Mouse (Mus musculus): Measurements from ENCODE around the gene Tgfbr1. TPM values are rescaled to one million over a fixed set of nuclear protein-coding genes. Genes with fewer than 3 reads are reported as not detected.
A peak's percentile ranks its signal among the peaks of the same experiment; 100 is the strongest.

Tgfbr1 gene
- polyA plus RNA-seq, 1 experiment from 2014 or later, result 27.6 TPM

DNA sequence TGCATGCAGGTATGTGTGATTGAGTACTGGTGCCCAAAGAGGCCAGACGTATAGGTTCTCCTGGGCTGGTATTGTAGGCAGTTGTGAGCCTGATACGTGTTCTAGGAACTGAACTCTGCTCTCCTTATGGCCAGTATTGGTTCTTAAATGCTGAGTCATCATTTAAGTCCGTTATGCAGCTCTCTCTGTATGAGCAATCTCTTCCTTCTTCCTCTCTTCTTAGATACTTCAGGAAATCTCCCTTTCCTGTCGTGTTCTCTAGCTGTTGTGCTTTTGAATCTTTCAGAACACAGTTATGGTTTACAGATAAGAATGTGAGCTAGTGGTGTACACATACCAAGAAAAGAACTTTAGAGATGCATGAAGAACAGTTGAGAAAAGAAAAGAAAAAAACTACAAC is 47.3 kb downstream of the Tgfbr1 start:
- 89% methylated on average over 4 of the region's 4 CpGs for WGBS
- Histone ChIP-seq H3K4me3 (no peak overlapping the region), H3K36me3 (peaks cover 7% of the 10 kb centered on the region), H3K27me3 (no peaks in the 10 kb centered on the region), H3K4me1 (replicated peaks) (no peaks in the 10 kb centered on the region), H3K9ac (no peak overlapping the region), H3K27ac (replicated peaks) (no peak overlapping the region), H3K4me2 (no peak overlapping the region), H3K9me3 (no peaks in the 10 kb centered on the region)
- no peak for ATAC-seq (ENCODE audit: low FRiP score, low read depth)

DNA sequence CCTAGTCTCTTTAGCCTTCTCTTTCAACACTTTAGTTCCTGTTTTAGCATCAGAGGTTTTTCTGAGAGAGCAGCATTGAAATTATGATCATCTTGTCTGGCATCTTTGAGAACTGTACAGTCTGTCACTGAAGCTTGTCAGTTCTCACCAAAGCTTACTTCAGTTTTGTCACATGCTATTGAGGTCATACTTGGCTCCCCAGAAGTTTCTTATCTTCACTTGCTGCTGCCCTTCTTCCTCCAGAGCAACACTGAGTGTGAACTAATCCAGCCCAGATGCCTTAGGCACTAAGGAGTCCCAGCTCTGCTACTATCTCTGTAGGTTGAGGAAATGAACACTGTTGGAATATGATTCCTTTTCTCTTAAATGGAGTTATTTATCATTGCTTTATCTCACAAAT is 49.2 kb downstream of the Tgfbr1 start:
- no peak overlapping the region for H3K4me3 ChIP-seq
- H3K27ac ChIP-seq (replicated peaks), result no peak overlapping the region
- H3K4me1 ChIP-seq (replicated peaks), result no peaks in the 10 kb centered on the region
- peaks cover 6% of the 10 kb centered on the region for H3K36me3 ChIP-seq
- no peak for ATAC-seq (ENCODE audit: low FRiP score, low read depth)
- H3K9me3 ChIP-seq, result no peaks in the 10 kb centered on the region
- H3K27me3 ChIP-seq, result no peaks in the 10 kb centered on the region
- H3K4me2 ChIP-seq, result no peak overlapping the region
- no peak overlapping the region for H3K9ac ChIP-seq

DNA sequence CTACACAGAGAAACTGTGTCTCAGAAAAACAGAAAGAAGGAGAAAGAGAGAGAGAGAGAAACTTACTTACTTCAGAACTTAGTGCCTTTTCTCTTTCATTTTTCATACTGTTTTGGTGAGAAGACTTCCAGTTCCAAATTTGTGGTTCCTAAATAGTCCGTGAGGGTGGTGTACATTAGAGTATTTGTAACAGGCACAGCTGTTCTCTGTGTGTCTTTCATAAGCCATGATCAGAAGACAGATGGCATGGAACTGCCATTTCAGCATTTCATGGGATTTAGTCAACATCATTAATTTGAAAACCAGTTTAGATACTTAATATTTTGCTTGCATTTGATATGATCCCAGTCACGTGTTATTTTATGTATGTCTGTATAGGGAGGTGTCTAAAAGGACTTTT is 51.5 kb downstream of the Tgfbr1 start:
- WGBS, result 85% methylated on average over 2 of the region's 2 CpGs
- ATAC-seq (ENCODE audit: low FRiP score, low read depth), result no peak

DNA sequence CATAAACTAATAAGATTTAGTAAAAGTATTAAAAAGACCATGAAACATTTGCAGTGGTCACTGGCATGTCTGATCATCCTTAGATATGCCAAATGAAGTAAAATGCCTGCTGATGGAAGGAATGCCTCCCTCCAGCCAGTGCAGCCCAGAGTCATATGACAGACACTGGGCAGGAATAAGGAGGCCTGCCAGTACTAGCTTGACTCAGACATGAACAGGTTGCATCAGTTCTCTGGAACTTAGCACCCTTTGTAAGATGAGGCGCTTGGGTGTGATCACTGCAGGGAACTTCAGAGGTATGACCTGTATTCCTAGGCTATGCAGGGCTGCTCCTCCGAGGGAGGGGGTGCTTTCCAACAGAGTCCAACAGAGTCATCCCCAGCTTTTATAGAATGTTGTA is 54.1 kb downstream of the Tgfbr1 start:
- no peak overlapping the region for H3K4me2 ChIP-seq
- H3K9ac ChIP-seq, result no peak overlapping the region
- H3K27me3 ChIP-seq, result no peaks in the 10 kb centered on the region
- H3K27ac ChIP-seq (replicated peaks), result no peak overlapping the region
- peaks cover 22% of the 10 kb centered on the region for H3K36me3 ChIP-seq
- H3K4me1 ChIP-seq (replicated peaks), result no peaks in the 10 kb centered on the region
- ATAC-seq (ENCODE audit: low FRiP score, low read depth), result no peak
- H3K9me3 ChIP-seq, result no peaks in the 10 kb centered on the region
- no peak overlapping the region for H3K4me3 ChIP-seq
- 94% methylated on average over 2 of the region's 2 CpGs for WGBS

More for the DNA sequence above, 51.5 kb downstream of the Tgfbr1 start:
- Histone ChIP-seq H3K36me3 (peaks cover 8% of the 10 kb centered on the region), H3K4me3 (no peak overlapping the region), H3K4me2 (no peak overlapping the region), H3K27ac (replicated peaks) (no peak overlapping the region), H3K9ac (no peak overlapping the region), H3K9me3 (no peaks in the 10 kb centered on the region), H3K27me3 (no peaks in the 10 kb centered on the region), H3K4me1 (replicated peaks) (no peaks in the 10 kb centered on the region)

DNA sequence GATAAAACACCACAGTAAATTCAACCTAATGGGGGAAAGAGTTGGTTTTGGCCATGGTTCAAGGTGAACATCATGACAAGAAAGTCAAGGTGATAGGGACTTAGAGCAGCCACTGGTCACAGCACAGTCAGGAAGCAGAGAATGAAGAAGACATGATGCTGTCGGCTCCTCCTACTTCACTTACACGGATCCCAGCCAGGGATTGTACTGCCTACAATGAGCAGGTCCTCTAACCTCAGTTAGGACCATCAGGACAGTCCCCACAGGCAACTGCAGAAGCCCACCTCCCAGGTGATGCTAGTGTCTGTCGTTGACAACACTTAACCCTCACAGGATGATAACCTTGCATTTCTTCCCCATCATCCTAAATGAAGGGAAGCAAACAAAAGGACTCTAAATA is 64.8 kb downstream of the Tgfbr1 start:
- Histone ChIP-seq H3K9me3 (no peaks in the 10 kb centered on the region), H3K4me3 (no peak overlapping the region), H3K36me3 (no peaks in the 10 kb centered on the region), H3K9ac (no peak overlapping the region), H3K27ac (replicated peaks) (no peak overlapping the region), H3K27me3 (no peaks in the 10 kb centered on the region), H3K4me2 (no peak overlapping the region), H3K4me1 (replicated peaks) (peaks cover 5% of the 10 kb centered on the region; the same call in 1 of the 2 replicates)
- WGBS, result 78% methylated on average over 3 of the region's 3 CpGs
- ATAC-seq (ENCODE audit: low FRiP score, low read depth), result no peak

DNA sequence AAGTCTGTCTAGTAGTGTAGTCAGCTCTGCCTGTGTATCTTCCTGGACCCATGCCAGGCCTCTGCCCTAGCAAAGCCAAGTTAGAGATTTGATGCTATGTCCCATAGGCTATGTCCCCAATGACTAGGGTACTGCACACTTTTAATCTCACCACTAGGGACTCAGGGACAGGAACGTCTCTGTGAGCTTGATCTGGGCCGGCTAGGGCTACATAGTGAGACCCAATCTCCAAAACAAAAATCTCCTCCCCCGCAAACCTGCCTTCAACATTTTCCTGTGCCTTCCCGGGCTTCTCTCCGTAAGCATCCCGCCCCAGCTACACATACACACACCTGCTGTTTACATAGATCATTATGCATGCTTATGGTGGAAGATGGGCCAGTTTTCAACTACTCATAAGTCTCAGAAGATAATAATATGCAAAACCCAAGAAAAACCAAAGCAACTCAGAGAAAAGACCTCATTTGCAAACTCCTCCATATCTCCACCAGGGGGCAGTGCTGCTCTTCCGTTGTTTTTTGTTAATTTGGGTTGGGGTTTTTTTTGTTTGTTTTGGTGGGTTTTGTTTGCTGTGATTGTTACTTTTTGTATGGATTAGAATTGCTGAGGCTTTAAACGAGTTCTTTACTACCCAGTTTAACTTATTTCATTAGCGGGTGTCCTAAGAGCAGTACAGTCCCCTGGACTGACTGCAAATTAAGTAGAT is 66.4 kb downstream of the Tgfbr1 start:
- Histone ChIP-seq H3K4me2 (no peak overlapping the region), H3K27ac (replicated peaks) (no peak overlapping the region), H3K36me3 (no peaks in the 10 kb centered on the region), H3K4me3 (no peak overlapping the region), H3K9me3 (no peaks in the 10 kb centered on the region), H3K4me1 (replicated peaks) (peaks cover 12% of the 10 kb centered on the region; the same call in 1 of the 2 replicates), H3K27me3 (no peaks in the 10 kb centered on the region), H3K9ac (no peak overlapping the region)
- WGBS, result 25% methylated on average over 9 of the region's 9 CpGs
- peak; percentile 62 for ATAC-seq (ENCODE audit: low FRiP score, low read depth)

DNA sequence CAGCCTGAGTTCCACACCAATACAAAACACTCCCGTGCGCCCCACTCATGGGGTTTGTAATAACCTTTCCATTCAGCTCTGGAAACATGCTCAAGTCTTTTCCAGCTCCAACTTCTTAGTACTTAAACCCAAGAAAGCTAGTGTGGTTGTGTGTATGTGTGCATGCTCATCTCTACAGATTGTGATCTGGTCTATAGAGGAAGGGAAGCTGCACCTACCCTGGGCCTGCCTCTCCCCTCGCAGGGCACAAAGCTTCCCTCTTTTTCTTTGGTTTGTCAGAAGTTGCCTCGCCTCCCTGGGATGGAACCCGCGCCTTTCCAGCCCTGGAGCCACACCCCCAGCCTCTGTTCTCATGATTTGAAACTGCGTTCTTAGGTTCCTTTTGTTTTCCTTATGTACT is 67.2 kb downstream of the Tgfbr1 start:
- H3K27me3 ChIP-seq, result no peaks in the 10 kb centered on the region
- no peak overlapping the region for H3K9ac ChIP-seq
- H3K4me1 ChIP-seq (replicated peaks), result peaks cover 18% of the 10 kb centered on the region; the same call in 1 of the 2 replicates
- WGBS, result 31% methylated on average over 7 of the region's 7 CpGs
- no peak overlapping the region for H3K4me3 ChIP-seq
- no peaks in the 10 kb centered on the region for H3K9me3 ChIP-seq
- no peaks in the 10 kb centered on the region for H3K36me3 ChIP-seq
- H3K4me2 ChIP-seq, result no peak overlapping the region
- no peak for ATAC-seq (ENCODE audit: low FRiP score, low read depth)
- no peak overlapping the region for H3K27ac ChIP-seq (replicated peaks)

DNA sequence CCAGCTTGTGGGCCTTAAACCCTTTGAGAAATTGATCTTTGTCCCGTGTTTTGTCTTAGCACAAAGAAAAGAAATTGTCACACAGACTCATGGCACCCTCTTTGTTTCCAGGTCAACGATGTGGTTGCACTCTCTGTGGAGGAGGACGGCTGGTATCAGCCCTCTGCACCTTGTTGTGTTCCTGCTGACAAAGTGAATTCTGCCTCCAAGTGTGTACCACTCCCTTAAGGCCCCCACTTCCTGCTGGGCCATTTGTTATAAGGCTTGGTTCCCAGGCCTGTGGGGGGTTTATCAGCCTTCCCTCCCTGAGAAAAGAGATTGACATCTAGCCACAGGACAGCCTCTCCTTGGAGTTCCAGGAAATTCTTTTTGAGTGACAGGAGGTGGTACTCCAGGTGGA is 69.2 kb downstream of the Tgfbr1 start:
- no peaks in the 10 kb centered on the region for H3K9me3 ChIP-seq
- 13% methylated on average over 3 of the region's 3 CpGs for WGBS
- H3K27ac ChIP-seq (replicated peaks), result no peak overlapping the region
- no peak overlapping the region for H3K9ac ChIP-seq
- ATAC-seq (ENCODE audit: low FRiP score, low read depth), result no peak
- no peaks in the 10 kb centered on the region for H3K36me3 ChIP-seq
- H3K4me2 ChIP-seq, result no peak overlapping the region
- H3K4me1 ChIP-seq (replicated peaks), result peaks cover 18% of the 10 kb centered on the region; the same call in 1 of the 2 replicates
- H3K27me3 ChIP-seq, result no peaks in the 10 kb centered on the region
- no peak overlapping the region for H3K4me3 ChIP-seq

DNA sequence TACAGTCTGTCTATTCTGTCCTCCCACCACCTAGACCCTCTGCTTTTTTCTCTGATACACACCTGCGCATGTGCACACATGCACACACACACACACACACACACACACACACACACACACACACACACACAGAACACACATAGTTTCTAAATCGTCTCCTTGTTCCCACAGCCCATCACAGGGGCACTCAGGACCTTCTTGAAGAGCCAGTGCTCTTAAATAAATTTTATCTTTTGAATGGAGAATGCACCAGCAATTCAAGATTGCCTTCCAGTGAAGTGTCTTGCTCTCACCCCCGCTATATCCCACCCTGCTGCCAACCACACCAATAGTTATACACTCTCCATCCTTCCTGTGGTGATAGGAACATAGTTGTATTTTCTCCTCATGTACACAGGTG is 69.9 kb downstream of the Tgfbr1 start:
- 87% methylated on average over 3 of the region's 3 CpGs for WGBS
- Histone ChIP-seq H3K4me2 (no peak overlapping the region), H3K9ac (no peak overlapping the region), H3K4me1 (replicated peaks) (peaks cover 18% of the 10 kb centered on the region; the same call in 1 of the 2 replicates), H3K27ac (replicated peaks) (no peak overlapping the region), H3K9me3 (no peaks in the 10 kb centered on the region), H3K36me3 (no peaks in the 10 kb centered on the region), H3K27me3 (no peaks in the 10 kb centered on the region), H3K4me3 (no peak overlapping the region)
- no peak for ATAC-seq (ENCODE audit: low FRiP score, low read depth)

DNA sequence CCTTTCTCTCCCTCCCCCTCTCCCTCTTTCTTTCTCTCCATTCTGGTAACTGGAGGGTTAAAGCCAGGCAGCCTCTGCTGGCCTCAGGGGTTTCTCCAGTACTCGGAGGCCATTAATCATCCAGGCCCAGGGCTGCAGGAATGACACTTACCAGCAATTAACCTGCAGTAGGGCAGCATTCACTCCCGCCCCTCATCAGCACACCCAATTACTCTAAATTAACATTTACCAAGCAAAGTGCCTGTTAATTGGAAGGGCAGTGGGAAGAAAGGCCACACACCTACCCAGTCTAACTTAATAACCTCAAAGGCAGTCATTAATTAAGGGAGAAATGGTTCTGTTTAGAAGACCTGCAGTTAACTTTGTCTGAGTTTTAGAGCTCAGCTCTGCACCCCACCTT is 71.4 kb downstream of the Tgfbr1 start:
- H3K4me1 ChIP-seq (replicated peaks), result peaks cover 18% of the 10 kb centered on the region; the same call in 1 of the 2 replicates
- no peak overlapping the region for H3K9ac ChIP-seq
- no peaks in the 10 kb centered on the region for H3K27me3 ChIP-seq
- H3K27ac ChIP-seq (replicated peaks), result no peak overlapping the region
- ATAC-seq (ENCODE audit: low FRiP score, low read depth), result peak; percentile 58
- 16% methylated on average over 2 of the region's 2 CpGs for whole genome bisulfite sequencing
- H3K36me3 ChIP-seq, result no peaks in the 10 kb centered on the region
- H3K9me3 ChIP-seq, result no peaks in the 10 kb centered on the region
- H3K4me2 ChIP-seq, result no peak overlapping the region
- no peak overlapping the region for H3K4me3 ChIP-seq

DNA sequence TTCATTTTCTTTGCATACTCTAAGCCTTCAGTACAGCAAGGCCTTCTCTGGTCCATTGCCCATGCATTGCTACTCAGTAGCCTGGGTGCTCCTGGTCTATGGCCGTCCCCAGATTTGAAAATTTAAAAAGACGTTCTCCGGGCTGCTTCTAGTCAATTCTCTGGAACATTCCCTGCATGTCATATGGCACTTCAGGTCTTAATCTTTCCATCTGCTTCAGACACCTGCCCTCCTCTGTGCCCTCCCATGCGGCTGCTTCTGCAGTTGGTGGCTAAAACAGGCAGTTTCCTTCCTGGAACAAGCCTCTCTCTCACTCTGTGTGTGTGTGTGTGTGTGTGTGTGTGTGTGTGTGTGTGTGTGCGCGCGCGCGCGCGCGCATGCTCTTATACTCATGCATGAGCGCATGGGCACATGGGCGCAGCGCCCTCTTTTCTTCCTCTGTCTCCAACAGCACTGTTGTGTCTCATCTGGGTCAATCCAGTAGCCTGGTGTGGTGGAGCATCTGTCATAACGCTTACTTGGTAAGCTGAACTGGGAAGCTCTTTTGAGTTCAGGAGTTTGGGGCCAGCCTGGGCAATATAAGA is 72.3 kb downstream of the Tgfbr1 start:
- no peak overlapping the region for H3K9ac ChIP-seq
- H3K4me3 ChIP-seq, result no peak overlapping the region
- ATAC-seq (ENCODE audit: low FRiP score, low read depth), result 0 out of 2 replicates have a peak, but pooled peaks have one; percentile 25
- 88% methylated on average over 16 of the region's 16 CpGs for WGBS
- no peak overlapping the region for H3K27ac ChIP-seq (replicated peaks)
- H3K4me2 ChIP-seq, result no peak overlapping the region
- H3K9me3 ChIP-seq, result no peaks in the 10 kb centered on the region
- peaks cover 13% of the 10 kb centered on the region; the same call in 1 of the 2 replicates for H3K4me1 ChIP-seq (replicated peaks)
- H3K36me3 ChIP-seq, result no peaks in the 10 kb centered on the region
- no peaks in the 10 kb centered on the region for H3K27me3 ChIP-seq

DNA sequence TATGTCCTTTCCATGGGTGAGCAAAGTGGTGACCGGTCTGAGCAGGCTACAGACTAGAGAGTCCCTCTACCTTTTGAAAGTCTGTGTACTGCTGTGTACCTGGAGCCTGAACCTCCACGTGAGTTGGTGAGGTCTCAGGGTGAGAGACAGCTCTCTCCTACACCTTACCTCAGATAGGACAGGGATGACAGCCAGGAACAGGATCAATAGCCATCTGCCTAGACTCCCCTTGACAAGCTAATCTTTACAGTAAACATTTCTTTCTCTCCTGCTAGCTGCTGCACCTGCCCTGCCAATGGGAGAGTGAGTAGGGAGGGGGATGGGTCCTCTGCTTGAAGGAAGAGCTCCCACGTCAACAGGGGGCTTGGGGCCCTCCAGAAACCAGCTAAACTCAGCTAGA is 74.6 kb downstream of the Tgfbr1 start:
- Histone ChIP-seq H3K27me3 (no peaks in the 10 kb centered on the region), H3K4me3 (no peak overlapping the region), H3K4me1 (replicated peaks) (peaks cover 13% of the 10 kb centered on the region; the same call in 1 of the 2 replicates), H3K4me2 (no peak overlapping the region), H3K9me3 (no peaks in the 10 kb centered on the region), H3K36me3 (no peaks in the 10 kb centered on the region), H3K27ac (replicated peaks) (no peak overlapping the region), H3K9ac (no peak overlapping the region)
- 67% methylated on average over 3 of the region's 3 CpGs for WGBS
- no peak for ATAC-seq (ENCODE audit: low FRiP score, low read depth)
